Mouse (Mus musculus) MEL (cell line): ENCODE results near the gene Myod1. TPM values are rescaled to one million over a fixed set of nuclear protein-coding genes. Genes with fewer than 3 reads are reported as not detected.

ENCODE experiments used
- DNase-seq: peaks from one replicate; pipeline ENCODE4 v3.0.0; 2011; ENCODE audit warnings: low read depth, low spot score
- H3K27ac ChIP-seq: 2 replicates; pipeline ENCODE4 v1.5.1; 2012; ENCODE audit warnings: low read depth, mild to moderate bottlenecking, control low read depth, low read length, moderate library complexity; ENCODE audit not compliant: control insufficient read depth
- H3K27me3 ChIP-seq, 2 experiments: fragments of 150-350 bp in 1 of 2; sonication (generic) in 1 of 2; 2 replicates each; pipeline ENCODE4 v1.6.1; 2012; ENCODE audit warnings: low read length in 2 of 2, mild to moderate bottlenecking in 2 of 2, improper control_type of control experiment in 1 of 2, moderate library complexity in 1 of 2; ENCODE audit not compliant: insufficient read depth in 2 of 2, control insufficient read depth in 1 of 2
- H3K36me3 ChIP-seq, 2 experiments: 2 replicates each; pipeline ENCODE4 v1.6.1; 2012 to 2014; ENCODE audit warnings: low read length in 2 of 2, improper control_type of control experiment in 1 of 2, inconsistent platforms in 1 of 2, mild to moderate bottlenecking in 1 of 2; ENCODE audit not compliant: insufficient read depth in 2 of 2, control insufficient read depth in 1 of 2
- H3K4me1 ChIP-seq, 2 experiments: fragments of 150-350 bp in 1 of 2; sonication (generic) in 1 of 2; 2 replicates each; pipeline ENCODE4 v1.6.1; 2012; ENCODE audit warnings: low read length in 2 of 2, improper control_type of control experiment in 1 of 2, mild to moderate bottlenecking in 1 of 2; ENCODE audit not compliant: insufficient read depth in 2 of 2, control insufficient read depth in 1 of 2
- H3K4me3 ChIP-seq, 2 experiments: fragments of 150-350 bp in 1 of 2; sonication (generic) in 1 of 2; 2 replicates each; pipeline ENCODE4 v1.5.1; 2012; ENCODE audit warnings: low read depth in 2 of 2, low read length in 2 of 2, mild to moderate bottlenecking in 2 of 2, moderate library complexity in 2 of 2, control low read depth in 1 of 2, improper control_type of control experiment in 1 of 2; ENCODE audit not compliant: control insufficient read depth in 1 of 2, insufficient read depth in 1 of 2
- H3K79me2 ChIP-seq: 2 replicates; pipeline ENCODE4 v1.6.1; 2012; ENCODE audit warnings: mild to moderate bottlenecking, low read length, moderate library complexity; ENCODE audit not compliant: control insufficient read depth, poor library complexity, insufficient read depth
- H3K9ac ChIP-seq: 2 replicates; pipeline ENCODE4 v1.6.1; 2012; ENCODE audit warnings: low read depth, mild to moderate bottlenecking, control low read depth, low read length, moderate library complexity; ENCODE audit not compliant: control insufficient read depth, poor library complexity, severe bottlenecking
- H3K9me3 ChIP-seq: fragments of 150-350 bp; sonication (generic); replicated peaks from 2 replicates; pipeline ENCODE4 v1.6.1; 2012; ENCODE audit warnings: mild to moderate bottlenecking, low read length, improper control_type of control experiment, moderate library complexity; ENCODE audit not compliant: insufficient read depth
- CHD1 ChIP-seq: IDR thresholded peaks from 2 replicates; pipeline ENCODE4 v1.6.1; 2012; ENCODE audit warnings: low read depth, mild to moderate bottlenecking, inconsistent platforms, low read length, improper control_type of control experiment
- EP300 ChIP-seq, 2 experiments: IDR thresholded peaks; 2 replicates each; pipeline ENCODE4 v1.6.1; 2011; ENCODE audit warnings: improper control_type of control experiment in 2 of 2, low read length in 2 of 2, low read depth in 1 of 2, mild to moderate bottlenecking in 1 of 2
- GABPA ChIP-seq: IDR thresholded peaks from 2 replicates; pipeline ENCODE4 v1.6.1; 2012; ENCODE audit warnings: low read depth, mild to moderate bottlenecking, inconsistent platforms, low read length, improper control_type of control experiment, moderate library complexity
- HCFC1 ChIP-seq: IDR thresholded peaks from 2 replicates; pipeline ENCODE4 v1.6.1; 2012; ENCODE audit warnings: low read depth, mild to moderate bottlenecking, inconsistent platforms, low read length, improper control_type of control experiment, moderate library complexity
- JUND ChIP-seq: IDR thresholded peaks from 2 replicates; pipeline ENCODE4 v1.6.1; 2011; ENCODE audit warnings: low read depth, mild to moderate bottlenecking, improper control_type of control experiment, low read length
- KAT2A ChIP-seq: conservative IDR thresholded peaks from 2 replicates; pipeline ENCODE4 v1.6.1; 2012; ENCODE audit warnings: low read depth, low read length, improper control_type of control experiment, inconsistent platforms
- MEF2A ChIP-seq: IDR thresholded peaks from 2 replicates; pipeline ENCODE4 v1.6.1; 2014; ENCODE audit warnings: low read depth, mild to moderate bottlenecking, inconsistent platforms, low read length, improper control_type of control experiment; ENCODE audit not compliant: poor library complexity, insufficient replicate concordance, severe bottlenecking; ENCODE audit errors: extremely low read depth
- MYC ChIP-seq: IDR thresholded peaks from 2 replicates; pipeline ENCODE4 v1.6.1; 2011; ENCODE audit warnings: low read depth, mild to moderate bottlenecking, low read length, improper control_type of control experiment, moderate library complexity
- NELFE ChIP-seq: IDR thresholded peaks from 2 replicates; pipeline ENCODE4 v1.6.1; 2011; ENCODE audit warnings: low read depth, low read length, improper control_type of control experiment
- POLR2A ChIP-seq, 2 experiments: IDR thresholded peaks; 2 replicates each; pipeline ENCODE4 v1.6.1; 2011 to 2012; ENCODE audit warnings: low read length in 2 of 2, mild to moderate bottlenecking in 2 of 2, control low read depth in 1 of 2, improper control_type of control experiment in 1 of 2, low read depth in 1 of 2, moderate library complexity in 1 of 2; ENCODE audit not compliant: control insufficient read depth in 1 of 2, insufficient read depth in 1 of 2, poor library complexity in 1 of 2
- POLR2AphosphoS5 ChIP-seq: IDR thresholded peaks from 2 replicates; pipeline ENCODE4 v1.6.1; 2012; ENCODE audit warnings: low read depth, borderline replicate concordance, mild to moderate bottlenecking, inconsistent platforms, low read length, moderate library complexity, mixed read lengths
- TAL1 ChIP-seq: IDR thresholded peaks from 2 replicates; pipeline ENCODE4 v1.6.1; 2012; ENCODE audit warnings: mild to moderate bottlenecking, inconsistent platforms, low read length, moderate library complexity, mixed read lengths
- USF2 ChIP-seq, 2 experiments: IDR thresholded peaks; 2 replicates each; pipeline ENCODE4 v1.6.1; 2011 to 2012; ENCODE audit warnings: improper control_type of control experiment in 2 of 2, low read length in 2 of 2, borderline replicate concordance in 1 of 2, inconsistent platforms in 1 of 2, low read depth in 1 of 2, mild to moderate bottlenecking in 1 of 2; ENCODE audit not compliant: insufficient read depth in 1 of 2
- ZC3H11A ChIP-seq: IDR thresholded peaks from 2 replicates; pipeline ENCODE4 v1.6.1; 2012; ENCODE audit warnings: low read depth, mild to moderate bottlenecking, inconsistent platforms, low read length, improper control_type of control experiment
- ZKSCAN1 ChIP-seq: IDR thresholded peaks from 2 replicates; pipeline ENCODE4 v1.6.1; 2012; ENCODE audit warnings: low read depth, mild to moderate bottlenecking, inconsistent platforms, low read length, improper control_type of control experiment, moderate library complexity
- polyA plus RNA-seq, 2 experiments: library from polyadenylated mRNA; stranded (reverse) in 1 of 2; unstranded in 1 of 2; fragments of >175 nt in 1 of 2; fragments of >200 nt in 1 of 2; gene quantifications; 2 replicates each; pipeline versions ENCODE4 v1.2.1 to v1.2.4; 2012; ENCODE audit warnings: low replicate concordance in 2 of 2, low read depth in 1 of 2; ENCODE audit not compliant: insufficient read length in 2 of 2, insufficient read depth in 1 of 2, missing spikeins in 1 of 2
- total RNA-seq: library from RNA; depleted of rRNA; stranded (reverse); fragments of 300-350 nt; gene quantifications from 2 replicates; pipeline ENCODE4 v1.2.3, GENCODE M21; 2012; rRNA removed

The Myod1 gene
- total and polyA plus RNA-seq, 3 experiments = not detected

DNA sequence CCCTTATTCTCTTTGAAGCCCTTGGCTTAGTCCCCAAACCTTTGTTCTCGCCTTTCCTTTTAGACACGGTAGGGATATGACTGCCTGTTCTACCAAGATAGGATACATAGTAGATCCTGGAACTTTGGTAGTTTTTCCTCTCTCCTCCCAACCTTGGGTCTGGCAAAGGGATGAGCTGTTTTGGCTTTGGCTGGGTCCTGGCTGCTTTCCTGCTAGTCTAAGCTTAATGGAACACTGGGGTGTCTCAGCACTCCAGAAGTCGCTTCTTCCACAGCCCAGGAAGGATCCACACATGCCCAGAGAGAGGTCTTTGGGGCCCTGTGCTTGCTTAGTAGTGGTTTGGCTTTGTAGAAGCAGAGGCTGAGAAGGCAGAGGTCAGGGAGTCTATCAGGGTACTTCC is 47.7 kb downstream of the Myod1 start:
- no peaks in the 10 kb centered on the region for H3K4me1 ChIP-seq
- TF ChIP-seq HCFC1 (no peak), CHD1 (no peak), TAL1 (no peak), NELFE (no peak), KAT2A (no peak), ZKSCAN1 (no peak), POLR2AphosphoS5 (no peak), MYC (no peak), ZC3H11A (no peak), JUND (no peak), MEF2A (no peak)
- H3K9me3 ChIP-seq = no peaks in the 10 kb centered on the region
- no peaks in the 10 kb centered on the region for H3K36me3 ChIP-seq
- no peak overlapping the region for H3K27ac ChIP-seq
- H3K4me3 ChIP-seq = no peak overlapping the region
- H3K79me2 ChIP-seq = no peaks in the 10 kb centered on the region
- H3K27me3 ChIP-seq = no peaks in the 10 kb centered on the region; a peak in 1 of 4 replicates
- no peak for DNase-seq
- H3K9ac ChIP-seq = no peak overlapping the region

DNA sequence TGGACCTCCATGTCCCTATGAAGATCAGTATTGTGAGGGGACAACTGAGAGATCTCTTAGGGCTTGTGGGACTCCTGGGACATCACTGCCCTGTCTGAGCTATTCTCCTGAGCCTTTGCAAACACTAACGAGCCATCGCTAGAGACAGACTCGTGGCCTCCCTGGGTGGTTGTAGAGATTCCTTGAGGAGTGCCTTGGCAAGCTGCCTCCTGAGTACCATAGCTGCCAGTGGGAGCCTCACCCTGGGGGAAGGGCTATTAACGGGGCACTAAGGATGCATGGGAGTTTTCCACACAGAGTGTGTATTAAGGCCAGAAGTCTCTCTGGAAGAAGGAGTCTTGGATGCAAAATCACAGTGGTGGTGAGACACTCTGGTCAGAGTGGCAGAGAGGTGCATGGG is 48.7 kb downstream of the Myod1 start:
- TF ChIP-seq POLR2A (IDR thresholded peaks at IDR 0.05; ENCODE audit: control insufficient read depth in 1 of 2, insufficient read depth in 1 of 2, low read depth in 1 of 2, low read length in 2 of 2, poor library complexity in 1 of 2) (no peak), EP300 (IDR thresholded peaks at IDR 0.05; ENCODE audit: low read depth in 1 of 2, low read length in 2 of 2) (no peak), USF2 (IDR thresholded peaks at IDR 0.05; ENCODE audit: borderline replicate concordance in 1 of 2, insufficient read depth in 1 of 2, low read depth in 1 of 2, low read length in 2 of 2) (no peak), GABPA (no peak)
- no peaks in the 10 kb centered on the region for H3K4me1 ChIP-seq
- no peak overlapping the region for H3K4me3 ChIP-seq
- H3K36me3 ChIP-seq = no peaks in the 10 kb centered on the region
- no peak overlapping the region for H3K27ac ChIP-seq
- no peaks in the 10 kb centered on the region; a peak in 1 of 4 replicates for H3K27me3 ChIP-seq
- no peak overlapping the region for H3K9ac ChIP-seq
- no peaks in the 10 kb centered on the region for H3K79me2 ChIP-seq
- DNase-seq = no peak
- H3K9me3 ChIP-seq = no peaks in the 10 kb centered on the region

Other genes starting within 250 kb of the Myod1 start
- gene Abcc8, start 196.4 kb upstream of the Myod1 start, total RNA-seq = not detected in 2 replicates
- not detected for gene Abcc8, start 196.4 kb upstream of the Myod1 start, polyA plus RNA-seq
- gene Ush1c, start 138.0 kb upstream of the Myod1 start, total RNA-seq = not detected in 2 replicates
- not detected for gene Ush1c, start 138.0 kb upstream of the Myod1 start, polyA plus RNA-seq
- gene Otog, start 135.5 kb upstream of the Myod1 start, total RNA-seq = not detected in 2 replicates
- not detected for gene Otog, start 135.5 kb upstream of the Myod1 start, polyA plus RNA-seq
- gene Kcnc1, start 20.0 kb downstream of the Myod1 start, total RNA-seq = not detected in 2 replicates
- gene Kcnc1, start 20.0 kb downstream of the Myod1 start, polyA plus RNA-seq = not detected